Comparison of ENCODE assay signal across 14 mouse cellular contexts in genomic region chr4:120729441-120729840, GRCm38 (mm10). TPM values are rescaled to one million over a fixed set of nuclear protein-coding genes. Genes with fewer than 3 reads are reported as not detected.
DNase-seq lines count a peak whose midpoint lies in the region; ATAC-seq lines count a peak whose summit lies in the region.
"Had no signal": no experiment of that assay in that cellular context is flagged by ENCODE, and none has a peak within 500 bp of the region (broad histone marks: within the 10 kb centered on the region; RNA-seq: fewer than 3 reads in every experiment).

No protein-coding gene starts in this region.

- DNase-seq in forebrain, embryonic 10.5 days (ENCODE audit: extremely low spot score, low spot score): no peak
- peak; percentile 41 for DNase-seq in midbrain, embryonic 10.5 days (ENCODE audit: low spot score)
- peak; percentile 35 for DNase-seq in embryo, embryonic 9.5 days (ENCODE audit: extremely low spot score)
- DNase-seq in adrenal gland, adult 18-20 months (ENCODE audit: low spot score in 2 of 2): no peak
- DNase-seq: B cell, adult 2 months had no signal

- H3K4me1 ChIP-seq in forebrain, embryonic 10.5 days: peaks cover 49% of the 10 kb centered on the region
- peaks cover 15% of the 10 kb centered on the region for H3K4me1 ChIP-seq in forebrain, embryonic 15.5 days
- peaks cover 57% of the 10 kb centered on the region for H3K4me1 ChIP-seq in midbrain, embryonic 10.5 days
- H3K4me1 ChIP-seq in midbrain, embryonic 16.5 days (ENCODE audit: control insufficient read depth, insufficient read depth, low read length): peaks cover 6% of the 10 kb centered on the region
- peaks cover 5% of the 10 kb centered on the region; the same call in 1 of the 2 replicates for H3K4me1 ChIP-seq in kidney, embryonic 14.5 days (ENCODE audit: control insufficient read depth, insufficient read depth, low read length)

- 39% methylated on average over 6 of the region's 6 CpGs for WGBS in forebrain, embryonic 10.5 days
- 42% methylated on average over 6 of the region's 6 CpGs for WGBS in forebrain, embryonic 15.5 days
- 24% methylated on average over 6 of the region's 6 CpGs for WGBS in midbrain, embryonic 10.5 days
- 42% methylated on average over 6 of the region's 6 CpGs for WGBS in midbrain, embryonic 16.5 days
- WGBS in kidney, embryonic 14.5 days: 48% methylated on average over 6 of the region's 6 CpGs

- no peaks in the 10 kb centered on the region for H3K9me3 ChIP-seq in forebrain, embryonic 10.5 days
- H3K9me3 ChIP-seq in forebrain, embryonic 15.5 days: no peaks in the 10 kb centered on the region
- no peaks in the 10 kb centered on the region for H3K9me3 ChIP-seq in midbrain, embryonic 10.5 days (replicated peaks)
- H3K9me3 ChIP-seq in midbrain, embryonic 16.5 days (replicated peaks; ENCODE audit: control insufficient read depth, low read length, poor library complexity, severe bottlenecking): no peaks in the 10 kb centered on the region
- no peaks in the 10 kb centered on the region for H3K9me3 ChIP-seq in kidney, embryonic 14.5 days (ENCODE audit: control insufficient read depth, low read length)
- H3K9me3 ChIP-seq: heart, embryonic 12.5 days; hindbrain, embryonic 12.5 days had no signal

- no peak overlapping the region for H3K4me2 ChIP-seq in forebrain, embryonic 15.5 days (replicated peaks)
- H3K4me2 ChIP-seq in midbrain, embryonic 16.5 days (ENCODE audit: low read length): no peak overlapping the region
- H3K4me2 ChIP-seq in kidney, embryonic 14.5 days (replicated peaks; ENCODE audit: low read depth, low read length): no peak overlapping the region
- H3K4me2 ChIP-seq: heart, embryonic 12.5 days; hindbrain, embryonic 12.5 days had no signal

- no peak overlapping the region for H3K4me3 ChIP-seq in forebrain, embryonic 10.5 days
- H3K4me3 ChIP-seq in forebrain, embryonic 15.5 days: no peak overlapping the region
- H3K4me3 ChIP-seq in midbrain, embryonic 10.5 days: no peak overlapping the region
- H3K4me3 ChIP-seq in midbrain, embryonic 16.5 days (ENCODE audit: low read depth, low read length): no peak overlapping the region
- H3K4me3 ChIP-seq in kidney, embryonic 14.5 days (ENCODE audit: low read length): no peak overlapping the region
- H3K4me3 ChIP-seq: heart, embryonic 12.5 days; hindbrain, embryonic 12.5 days had no signal

- H3K9ac ChIP-seq in forebrain, embryonic 15.5 days (replicated peaks): no peak overlapping the region
- H3K9ac ChIP-seq in midbrain, embryonic 16.5 days (ENCODE audit: low read depth, low read length): no peak overlapping the region
- no peak overlapping the region for H3K9ac ChIP-seq in kidney, embryonic 14.5 days (ENCODE audit: low read depth, low read length)
- H3K9ac ChIP-seq: heart, embryonic 12.5 days; hindbrain, embryonic 12.5 days had no signal

- H3K36me3 ChIP-seq in forebrain, embryonic 10.5 days (replicated peaks): no peaks in the 10 kb centered on the region
- no peaks in the 10 kb centered on the region for H3K36me3 ChIP-seq in forebrain, embryonic 15.5 days
- H3K36me3 ChIP-seq in midbrain, embryonic 10.5 days: no peaks in the 10 kb centered on the region
- H3K36me3 ChIP-seq in midbrain, embryonic 16.5 days (ENCODE audit: control insufficient read depth, insufficient read depth, low read length): no peaks in the 10 kb centered on the region
- no peaks in the 10 kb centered on the region for H3K36me3 ChIP-seq in kidney, embryonic 14.5 days (ENCODE audit: control insufficient read depth, insufficient read depth, low read length)
- H3K36me3 ChIP-seq: heart, embryonic 12.5 days; hindbrain, embryonic 12.5 days had no signal

- H3K27me3 ChIP-seq in forebrain, embryonic 10.5 days (ENCODE audit: poor library complexity, severe bottlenecking): peaks cover 75% of the 10 kb centered on the region
- no peaks in the 10 kb centered on the region for H3K27me3 ChIP-seq in forebrain, embryonic 15.5 days
- peaks cover 75% of the 10 kb centered on the region for H3K27me3 ChIP-seq in midbrain, embryonic 10.5 days (ENCODE audit: low read depth, poor library complexity, severe bottlenecking)
- H3K27me3 ChIP-seq in midbrain, embryonic 16.5 days (ENCODE audit: control insufficient read depth, insufficient read depth, low read depth, low read length): peaks cover 3% of the 10 kb centered on the region
- H3K27me3 ChIP-seq in kidney, embryonic 14.5 days (ENCODE audit: control insufficient read depth, insufficient read depth, low read length): peaks cover 2% of the 10 kb centered on the region; the same call in 1 of the 2 replicates

- ATAC-seq in forebrain, embryonic 15.5 days (replicated peaks): no peak
- ATAC-seq in midbrain, embryonic 16.5 days: no peak
- no peak for ATAC-seq in kidney, embryonic 14.5 days (ENCODE audit: low FRiP score, low TSS enrichment)
- ATAC-seq: CD4-positive, CD25-positive, alpha-beta regulatory T cell, adult 4 months; forebrain, embryonic 14.5 days; hindbrain, postnatal 0 days had no signal

- 0 out of 2 replicates have a peak overlapping the region, but pooled peaks have one; percentile 27 for H3K27ac ChIP-seq in forebrain, embryonic 10.5 days
- H3K27ac ChIP-seq in forebrain, embryonic 15.5 days (replicated peaks): no peak overlapping the region
- H3K27ac ChIP-seq in midbrain, embryonic 10.5 days (replicated peaks): no peak overlapping the region
- no peak overlapping the region for H3K27ac ChIP-seq in midbrain, embryonic 16.5 days (ENCODE audit: low read length)
- no peak overlapping the region for H3K27ac ChIP-seq in kidney, embryonic 14.5 days (ENCODE audit: low read depth, low read length)
- H3K27ac ChIP-seq: hindbrain, embryonic 12.5 days; hindbrain, postnatal 0 days had no signal

RNA-seq across cellular contexts. Expression of gene Kcnq4, which starts 19.0 kb away (rescaled TPM):
- 1.5 and 1.8 TPM in 2 replicates for polyA plus RNA-seq in forebrain, embryonic 10.5 days (2016; fragmentation: Nextera tagmentation; extraction: Ambion mirVana)
- polyA plus RNA-seq in forebrain, embryonic 15.5 days (2015; fragmentation: Nextera tagmentation; extraction: Ambion mirVana): 8.8 TPM in 2 replicates
- polyA plus RNA-seq in midbrain, embryonic 10.5 days (2016; fragmentation: Nextera tagmentation; extraction: Ambion mirVana): 2.1 and 3.0 TPM in 2 replicates
- polyA plus RNA-seq in midbrain, embryonic 16.5 days (2015; fragmentation: Nextera tagmentation; extraction: Ambion mirVana): 5.3 and 5.8 TPM in 2 replicates
- total RNA-seq in adrenal gland, adult 18-20 months (2021): 1 to 10 TPM; 1.5 to 3.1 TPM
- polyA plus RNA-seq in kidney, embryonic 14.5 days (2014; fragmentation: Nextera tagmentation; extraction: Ambion mirVana): 0.51 and 0.73 TPM in 2 replicates
- total RNA-seq: MEL had no signal
- polyA plus RNA-seq: CD4-positive, CD25-positive, alpha-beta regulatory T cell, adult 4 months had no signal

Comparison
In these comparisons a context has a peak if more than half of its experiments do, and no peak if none do; other contexts are left out.
1. DNase-seq: peak in midbrain, embryonic 10.5 days (single experiment) and embryo, embryonic 9.5 days (single experiment); none in forebrain, embryonic 10.5 days (single experiment) and adrenal gland, adult 18-20 months (0 of 2).